Mouse (Mus musculus) frontal cortex, adult (tissue): ENCODE measurements around the gene Tmem178.

Experiments used
- ATAC-seq: cut with Nextera tagmentation; 2 replicates; pipeline ENCODE4 v1.9.2; 2017; ENCODE audit warnings: mild to moderate bottlenecking, moderate library complexity, mixed read lengths; ENCODE audit not compliant: low TSS enrichment

Tmem178 gene

GRCm38 (mm10) chr17:81045525-81046150 lies 101.2 kb downstream of the Tmem178 start:
- ATAC-seq: peak; percentile 80

GRCm38 (mm10) chr17:81047930-81048564 lies 103.6 kb downstream of the Tmem178 start:
- ATAC-seq: no peak
